Mouse (Mus musculus): Measurements from ENCODE around the gene Ppme1. TPM values are rescaled to one million over a fixed set of nuclear protein-coding genes. Genes with fewer than 3 reads are reported as not detected.

Ppme1 gene
- polyA plus RNA-seq (2012; fragmentation: generic; extraction: Trizol): 10 to 100 TPM; 10.9 to 26.6 TPM

DNA sequence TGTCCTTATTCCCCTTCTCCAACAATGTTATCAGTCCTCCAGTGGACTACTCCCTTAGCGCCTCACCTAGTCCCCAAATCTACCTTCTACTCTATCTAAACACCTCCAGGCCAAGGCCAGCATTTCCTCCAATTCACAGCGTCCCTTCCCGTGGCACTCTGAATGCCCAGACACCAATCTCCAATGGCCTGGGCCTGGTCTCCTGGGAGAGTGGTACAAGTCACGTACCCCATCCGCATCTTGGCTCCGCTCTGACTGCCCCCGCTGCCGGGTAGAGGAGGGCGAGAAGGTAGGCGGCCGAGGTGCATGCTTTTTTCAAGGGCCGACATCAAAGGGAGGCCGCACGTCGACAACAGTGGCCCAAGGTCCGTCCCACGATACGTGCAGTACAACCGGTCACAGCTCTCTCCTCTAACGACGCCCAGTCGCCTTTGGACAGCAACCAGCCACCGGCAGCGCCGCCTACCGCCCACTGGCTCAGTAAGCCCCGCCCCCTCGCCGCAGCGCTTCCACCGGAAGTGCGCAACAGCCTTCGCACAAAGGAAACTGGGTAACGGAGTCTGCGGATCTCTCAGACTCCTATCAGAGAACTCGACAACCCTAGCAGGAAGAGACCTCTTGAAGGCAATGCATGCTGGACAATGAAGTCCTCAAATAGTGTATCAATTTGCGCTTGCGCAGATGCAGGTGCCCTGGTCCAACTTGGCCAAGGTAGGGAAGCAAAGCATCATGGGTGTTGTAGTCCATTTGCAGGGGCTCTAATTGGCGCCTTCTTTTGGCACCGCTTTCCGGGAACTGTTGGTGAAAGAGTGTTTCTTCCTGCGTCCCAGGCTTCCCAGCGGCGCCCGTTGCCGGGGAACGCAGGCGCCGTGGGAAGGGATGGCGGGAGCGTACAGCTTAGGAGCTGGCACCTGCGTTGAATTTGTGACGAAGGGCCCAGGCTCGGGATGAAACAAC is at the start of gene Ppme1, which contains the start of gene C2cd3:
Ppme1 (minus strand) TSS at position 813 of the 957 bp plus-strand sequence.
C2cd3 (plus strand) TSS at position 739 of the 957 bp plus-strand sequence.

DNA sequence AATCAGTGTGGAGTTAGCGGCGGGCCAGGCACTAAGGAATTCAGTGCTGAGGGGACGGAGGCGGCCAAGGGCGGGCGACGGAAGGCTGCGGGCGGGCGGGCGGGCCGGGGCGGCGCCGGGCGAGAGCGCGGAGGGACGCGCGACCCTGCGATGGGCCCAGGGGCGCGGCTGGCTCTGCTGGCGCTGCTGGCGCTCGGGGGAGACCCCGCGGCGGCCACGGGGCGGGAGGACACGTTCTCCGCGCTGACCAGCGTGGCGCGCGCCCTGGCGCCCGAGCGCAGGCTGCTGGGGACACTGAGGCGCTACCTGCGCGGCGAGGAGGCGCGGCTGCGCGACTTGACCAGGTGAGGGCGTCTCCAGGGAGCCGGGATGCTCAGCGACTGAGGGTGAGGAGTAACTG is 86.7 kb downstream of the Ppme1 start, which contains the start of gene P4ha3:
P4ha3 (plus strand) TSS at position 138 of the 400 bp plus-strand sequence.

Other genes starting within 250 kb of the Ppme1 start
- gene Lipt2, start 213.0 kb downstream of the Ppme1 start, polyA plus RNA-seq (2012; fragmentation: generic; extraction: Trizol): 1 to 10 TPM; 5.2 to 5.5 TPM
- gene Kcne3, start 195.8 kb downstream of the Ppme1 start, polyA plus RNA-seq (2012; fragmentation: generic; extraction: Trizol): not detected
- gene Pgm2l1, start 144.9 kb downstream of the Ppme1 start, polyA plus RNA-seq (2012; fragmentation: generic; extraction: Trizol): under 1 TPM; 0.21 to 0.44 TPM
- gene P4ha3, start 86.8 kb downstream of the Ppme1 start, polyA plus RNA-seq (2012; fragmentation: generic; extraction: Trizol): 10 to 100 TPM in 1 of 2 experiments, 1 to 10 TPM in 1; 5.3 to 44.7 TPM
- gene C2cd3, start 74 bp downstream of the Ppme1 start, polyA plus RNA-seq (2012; fragmentation: generic; extraction: Trizol): 1 to 10 TPM; 1.1 to 9.2 TPM
- gene Ucp3, start 100.7 kb upstream of the Ppme1 start, polyA plus RNA-seq (2012; fragmentation: generic; extraction: Trizol): under 1 TPM in 1 of 2 experiments, not detected in 1; 0.05 TPM
- gene Ucp2, start 121.0 kb upstream of the Ppme1 start, polyA plus RNA-seq (2012; fragmentation: generic; extraction: Trizol): under 1 TPM; 0.12 to 0.78 TPM
- not detected for gene Dnajb13, start 142.7 kb upstream of the Ppme1 start, polyA plus RNA-seq (2012; fragmentation: generic; extraction: Trizol)
- gene Coa4, start 164.8 kb upstream of the Ppme1 start, polyA plus RNA-seq (2012; fragmentation: generic; extraction: Trizol): 10 to 100 TPM; 11.0 to 11.3 TPM
- gene Rab6a, start 235.1 kb upstream of the Ppme1 start, polyA plus RNA-seq (2012; fragmentation: generic; extraction: Trizol): 10 to 100 TPM in 1 of 2 experiments, 1 to 10 TPM in 1; 5.5 to 22.9 TPM
- gene Mrpl48, start 236.0 kb upstream of the Ppme1 start, polyA plus RNA-seq (2012; fragmentation: generic; extraction: Trizol): 10 to 100 TPM; 23.0 to 26.3 TPM